Mouse (Mus musculus) embryonic facial prominence, embryonic 12.5 days (tissue): ENCODE measurements around the gene Poc5. TPM values are rescaled to one million over a fixed set of nuclear protein-coding genes. Genes with fewer than 3 reads are reported as not detected.

Source experiments
- ATAC-seq: fragments of 200-750 bp; cut with Nextera tagmentation; 2 replicates; pipeline ENCODE4 v1.8.0; 2017; ENCODE audit not compliant: insufficient number of reproducible peaks, insufficient read depth, low FRiP score, low TSS enrichment
- H3K27ac ChIP-seq: fragments of 300-500 bp; sonication (generic); 2 replicates; pipeline ENCODE4 v1.5.1; 2016; ENCODE audit warnings: mild to moderate bottlenecking
- H3K27me3 ChIP-seq: fragments of 300-500 bp; sonication (generic); 2 replicates; pipeline ENCODE4 v1.6.1; 2016; ENCODE audit warnings: mild to moderate bottlenecking, moderate library complexity
- H3K36me3 ChIP-seq: fragments of 300-500 bp; sonication (generic); 2 replicates; pipeline ENCODE4 v1.6.1; 2016; ENCODE audit warnings: mild to moderate bottlenecking
- H3K4me1 ChIP-seq: fragments of 300-500 bp; sonication (generic); 2 replicates; pipeline ENCODE4 v1.6.1; 2016
- H3K4me2 ChIP-seq: fragments of 300-500 bp; sonication (generic); replicated peaks from 2 replicates; pipeline ENCODE4 v1.6.1; 2016; ENCODE audit warnings: mild to moderate bottlenecking, moderate library complexity
- H3K4me3 ChIP-seq: fragments of 300-500 bp; sonication (generic); 2 replicates; pipeline ENCODE4 v1.5.1; 2016; ENCODE audit warnings: mild to moderate bottlenecking
- H3K9ac ChIP-seq: fragments of 300-500 bp; sonication (generic); 2 replicates; pipeline ENCODE4 v1.6.1; 2016; ENCODE audit warnings: mild to moderate bottlenecking, moderate library complexity
- H3K9me3 ChIP-seq: fragments of 300-500 bp; sonication (generic); 2 replicates; pipeline ENCODE4 v1.6.1; 2016; ENCODE audit warnings: mild to moderate bottlenecking, moderate library complexity
- WGBS: fragments of 180-500 bp; shearing (Covaris S2); methylation state at CpG from one replicate; pipeline ENCODE4 v1.1.7; 2016; 5-methylcytosine and 5-hydroxymethylcytosine counted together
- polyA plus RNA-seq: library from polyadenylated mRNA; unstranded; fragments of >200 nt; fragmentation: Nextera tagmentation; extraction: Ambion mirVana; gene quantifications from 2 replicates; pipeline ENCODE4 v1.2.1, GENCODE M21; 2016

Gene Poc5
- polyA plus RNA-seq, 1 experiment from 2014 or later, result 19.1 TPM

DNA sequence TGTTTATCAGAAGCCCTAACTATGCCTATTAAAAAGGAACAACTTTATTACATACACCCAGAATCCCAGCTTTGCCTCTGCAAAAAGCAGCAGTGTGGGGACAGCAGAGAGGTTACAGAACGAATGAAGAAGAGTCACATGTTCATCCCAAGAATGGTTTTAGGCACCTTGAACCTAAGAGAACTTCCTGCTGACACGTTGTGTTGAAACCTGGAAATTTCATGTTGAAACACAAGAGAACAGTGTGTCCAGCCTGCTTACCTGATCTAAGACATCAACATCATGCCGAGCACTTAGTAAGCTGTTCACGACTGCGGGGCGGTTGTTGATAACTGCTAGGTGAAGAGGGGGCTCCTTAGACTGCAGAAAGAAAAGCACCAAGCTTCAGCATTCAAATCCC, 44.9 kb downstream of the Poc5 start:
- H3K4me1 ChIP-seq, result peaks cover 18% of the 10 kb centered on the region
- no peak for ATAC-seq
- H3K4me2 ChIP-seq, result no peak overlapping the region
- no peak overlapping the region for H3K9ac ChIP-seq
- no peak overlapping the region for H3K27ac ChIP-seq
- no peaks in the 10 kb centered on the region for H3K27me3 ChIP-seq
- no peaks in the 10 kb centered on the region for H3K9me3 ChIP-seq
- 83% methylated on average over 6 of the region's 6 CpGs for WGBS
- H3K36me3 ChIP-seq, result no peaks in the 10 kb centered on the region
- H3K4me3 ChIP-seq, result no peak overlapping the region

GRCm38 (mm10) chr13:96433648-96434190, 45.6 kb downstream of the Poc5 start:
- H3K4me2 ChIP-seq, result no peak overlapping the region
- ATAC-seq, result no peak
- no peak overlapping the region for H3K27ac ChIP-seq
- WGBS, result 70% methylated on average over 11 of the region's 11 CpGs
- no peaks in the 10 kb centered on the region for H3K36me3 ChIP-seq
- H3K9me3 ChIP-seq, result no peaks in the 10 kb centered on the region
- no peak overlapping the region for H3K4me3 ChIP-seq
- H3K9ac ChIP-seq, result no peak overlapping the region
- H3K27me3 ChIP-seq, result no peaks in the 10 kb centered on the region
- H3K4me1 ChIP-seq, result peaks cover 18% of the 10 kb centered on the region

- no peak overlapping the region for H3K4me3 ChIP-seq
- peak overlapping the region; percentile 63 for H3K27ac ChIP-seq
These were observed 46.8 kb downstream of the Poc5 start for GRCm38 (mm10) chr13:96434899-96435331.

GRCm38 (mm10) chr13:96435793-96436192, 47.7 kb downstream of the Poc5 start:
- H3K4me1 ChIP-seq, result peaks cover 18% of the 10 kb centered on the region
- H3K36me3 ChIP-seq, result no peaks in the 10 kb centered on the region
- H3K9ac ChIP-seq, result no peak overlapping the region
- WGBS, result 26% methylated on average over 12 of the region's 13 CpGs
- no peak overlapping the region for H3K27ac ChIP-seq
- ATAC-seq, result no peak
- H3K4me3 ChIP-seq, result no peak overlapping the region
- H3K27me3 ChIP-seq, result no peaks in the 10 kb centered on the region
- H3K4me2 ChIP-seq, result no peak overlapping the region
- no peaks in the 10 kb centered on the region for H3K9me3 ChIP-seq

More at GRCm38 (mm10) chr13:96434899-96435331, 46.8 kb downstream of the Poc5 start:
- peak; percentile 71 for ATAC-seq
- no peaks in the 10 kb centered on the region for H3K9me3 ChIP-seq
- H3K4me1 ChIP-seq, result peaks cover 18% of the 10 kb centered on the region
- no peaks in the 10 kb centered on the region for H3K27me3 ChIP-seq
- H3K36me3 ChIP-seq, result no peaks in the 10 kb centered on the region
- H3K9ac ChIP-seq, result no peak overlapping the region
- WGBS, result 39% methylated on average over 5 of the region's 5 CpGs
- peak overlapping the region; percentile 19; the same call in 1 of the 2 replicates for H3K4me2 ChIP-seq

DNA sequence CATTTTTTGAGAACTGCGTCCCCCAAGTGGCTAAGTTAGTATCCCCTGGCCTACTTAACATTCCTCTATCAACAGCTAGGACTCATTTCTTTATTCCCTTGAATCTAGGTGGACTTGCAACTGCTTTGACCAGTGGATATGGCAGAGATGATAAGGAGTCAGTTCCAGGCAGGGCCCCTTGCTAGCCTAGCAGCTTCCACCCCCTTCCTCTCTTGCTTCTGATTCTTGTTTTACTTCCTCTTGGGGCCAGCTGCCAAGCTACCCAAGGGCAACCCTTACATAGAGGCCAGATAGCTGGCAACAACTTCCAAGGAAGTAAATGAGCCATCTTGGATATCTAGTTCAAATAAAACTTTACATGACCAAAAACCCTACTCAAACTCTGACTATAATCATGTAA, 48.8 kb downstream of the Poc5 start:
- Histone ChIP-seq H3K4me3 (no peak overlapping the region), H3K9me3 (no peaks in the 10 kb centered on the region), H3K9ac (no peak overlapping the region), H3K27me3 (no peaks in the 10 kb centered on the region), H3K4me2 (no peak overlapping the region), H3K36me3 (no peaks in the 10 kb centered on the region), H3K4me1 (peaks cover 18% of the 10 kb centered on the region), H3K27ac (no peak overlapping the region)
- 91% methylated on average over 1 of the region's 1 CpGs for WGBS
- ATAC-seq, result no peak

DNA sequence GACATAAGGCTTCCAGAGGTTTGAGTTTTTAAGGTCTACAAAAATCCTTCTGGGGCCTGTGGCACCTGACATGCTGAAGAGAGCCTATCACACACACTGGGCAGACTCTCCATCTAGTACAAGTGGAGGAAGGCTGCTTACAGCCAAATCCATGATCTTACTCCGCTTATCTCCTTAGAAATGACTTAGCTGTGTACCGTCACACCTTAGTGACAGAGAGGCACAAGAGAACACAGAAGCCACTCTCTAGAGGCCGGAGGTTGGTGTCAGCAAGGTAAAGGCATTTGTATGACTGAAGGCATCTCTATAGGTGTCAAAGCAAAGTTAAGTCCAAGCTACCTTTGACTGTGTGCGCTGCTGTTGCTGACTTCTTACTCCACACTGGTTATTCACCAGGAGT, 52.3 kb downstream of the Poc5 start:
- Histone ChIP-seq H3K9ac (no peak overlapping the region), H3K4me1 (peaks cover 3% of the 10 kb centered on the region), H3K27ac (no peak overlapping the region), H3K4me2 (no peak overlapping the region), H3K4me3 (no peak overlapping the region), H3K9me3 (no peaks in the 10 kb centered on the region), H3K36me3 (no peaks in the 10 kb centered on the region), H3K27me3 (no peaks in the 10 kb centered on the region)
- WGBS, result 92% methylated on average over 4 of the region's 4 CpGs
- ATAC-seq, result no peak

- no peak for ATAC-seq
- Histone ChIP-seq H3K36me3 (no peaks in the 10 kb centered on the region), H3K27ac (no peak overlapping the region), H3K4me3 (no peak overlapping the region), H3K4me2 (no peak overlapping the region), H3K4me1 (no peaks in the 10 kb centered on the region), H3K27me3 (no peaks in the 10 kb centered on the region), H3K9me3 (no peaks in the 10 kb centered on the region), H3K9ac (no peak overlapping the region)
- 84% methylated on average over 11 of the region's 11 CpGs for WGBS
These were observed 62.2 kb downstream of the Poc5 start for GRCm38 (mm10) chr13:96450205-96450856.

GRCm38 (mm10) chr13:96450869-96451268, 62.8 kb downstream of the Poc5 start:
- WGBS, result 88% methylated on average over 7 of the region's 7 CpGs
- no peaks in the 10 kb centered on the region for H3K36me3 ChIP-seq

DNA sequence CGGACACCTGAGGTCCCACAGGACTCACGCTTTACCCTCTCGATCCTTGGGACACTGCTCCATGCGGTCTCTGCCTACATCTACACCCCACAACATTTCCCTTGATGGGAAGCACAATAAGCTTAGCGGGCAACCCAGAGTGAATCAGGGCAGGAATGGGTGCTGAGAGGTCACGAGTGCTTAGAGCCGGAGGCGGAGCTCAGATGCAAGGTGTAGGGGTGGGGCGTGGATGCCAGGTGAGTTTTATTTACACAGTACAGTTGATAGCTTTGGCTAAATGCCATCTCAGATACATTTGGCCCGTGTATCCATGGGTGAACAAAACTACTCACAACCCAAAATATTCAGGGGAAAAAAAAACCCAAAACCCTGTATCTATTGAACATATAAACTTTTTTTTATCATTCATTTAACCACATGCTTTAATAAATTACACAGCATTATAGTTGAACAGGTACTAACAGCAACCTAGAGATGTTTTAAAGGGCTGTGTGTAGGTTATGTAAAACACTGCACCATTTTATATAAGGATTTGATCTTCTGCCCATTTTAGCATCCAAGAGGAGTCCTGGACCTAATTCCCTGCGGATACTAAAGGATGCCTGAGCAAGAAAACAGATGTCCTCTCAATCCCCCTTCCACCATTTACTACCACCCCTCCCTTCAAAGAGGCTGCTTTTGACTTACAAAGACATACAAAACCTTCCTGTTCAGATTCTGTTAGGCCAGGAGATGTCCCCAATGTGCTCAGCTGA, 63.5 kb downstream of the Poc5 start:
- Histone ChIP-seq H3K27ac (no peak overlapping the region), H3K4me3 (no peak overlapping the region), H3K27me3 (no peaks in the 10 kb centered on the region), H3K9ac (no peak overlapping the region), H3K9me3 (no peaks in the 10 kb centered on the region), H3K4me1 (no peaks in the 10 kb centered on the region), H3K36me3 (no peaks in the 10 kb centered on the region), H3K4me2 (no peak overlapping the region)
- ATAC-seq, result no peak
- 89% methylated on average over 11 of the region's 11 CpGs for WGBS

More at GRCm38 (mm10) chr13:96450869-96451268, 62.8 kb downstream of the Poc5 start:
- ATAC-seq, result no peak
- Histone ChIP-seq H3K27me3 (no peaks in the 10 kb centered on the region), H3K4me3 (no peak overlapping the region), H3K4me2 (no peak overlapping the region), H3K9me3 (no peaks in the 10 kb centered on the region), H3K27ac (no peak overlapping the region), H3K9ac (no peak overlapping the region), H3K4me1 (no peaks in the 10 kb centered on the region)

GRCm38 (mm10) chr13:96452621-96453020, 64.5 kb downstream of the Poc5 start:
- WGBS, result 88% methylated on average over 3 of the region's 3 CpGs
- no peak overlapping the region for H3K4me2 ChIP-seq
- no peak overlapping the region for H3K27ac ChIP-seq
- no peaks in the 10 kb centered on the region for H3K9me3 ChIP-seq
- no peaks in the 10 kb centered on the region for H3K36me3 ChIP-seq
- no peak overlapping the region for H3K9ac ChIP-seq
- no peaks in the 10 kb centered on the region for H3K27me3 ChIP-seq
- no peak for ATAC-seq
- H3K4me1 ChIP-seq, result no peaks in the 10 kb centered on the region
- no peak overlapping the region for H3K4me3 ChIP-seq

DNA sequence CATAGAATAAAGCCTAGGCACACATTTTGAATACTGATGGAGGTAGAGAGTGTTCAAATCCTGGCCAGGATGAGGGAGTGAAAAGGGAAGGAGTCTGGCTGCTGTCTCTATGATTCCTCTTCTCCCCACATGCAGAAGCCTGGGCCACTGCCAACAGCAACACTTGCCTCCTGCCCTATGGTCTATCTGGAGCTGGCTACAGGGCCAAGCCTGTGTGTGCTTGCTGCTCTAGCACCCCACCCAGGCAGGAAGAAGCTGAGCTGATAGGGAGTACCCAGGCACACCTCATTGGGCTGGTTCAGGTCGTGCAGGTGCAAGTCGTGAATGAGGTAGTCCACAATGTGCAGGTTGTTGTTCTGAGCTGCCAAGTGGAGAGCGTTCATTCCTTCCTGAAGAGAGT, 66.2 kb downstream of the Poc5 start:
- Histone ChIP-seq H3K36me3 (no peaks in the 10 kb centered on the region), H3K27ac (no peak overlapping the region), H3K27me3 (no peaks in the 10 kb centered on the region), H3K4me1 (no peaks in the 10 kb centered on the region), H3K9ac (no peak overlapping the region), H3K9me3 (no peaks in the 10 kb centered on the region), H3K4me2 (no peak overlapping the region), H3K4me3 (no peak overlapping the region)
- ATAC-seq, result no peak
- WGBS, result 74% methylated on average over 3 of the region's 3 CpGs

GRCm38 (mm10) chr13:96457566-96457965, 69.5 kb downstream of the Poc5 start:
- H3K27ac ChIP-seq, result no peak overlapping the region
- H3K27me3 ChIP-seq, result no peaks in the 10 kb centered on the region
- no peak overlapping the region for H3K4me3 ChIP-seq
- H3K9ac ChIP-seq, result no peak overlapping the region
- H3K4me1 ChIP-seq, result no peaks in the 10 kb centered on the region
- no peak for ATAC-seq
- no peaks in the 10 kb centered on the region for H3K36me3 ChIP-seq
- H3K9me3 ChIP-seq, result no peaks in the 10 kb centered on the region
- 92% methylated on average over 5 of the region's 5 CpGs for WGBS
- H3K4me2 ChIP-seq, result no peak overlapping the region
